Mouse (Mus musculus) left cerebral cortex, postnatal 25 days (tissue): Measurements from ENCODE around the gene Proz. TPM values are rescaled to one million over a fixed set of nuclear protein-coding genes. Genes with fewer than 3 reads are reported as not detected.

Source experiments
- DNase-seq, 2 experiments: peaks; one replicate each; pipeline ENCODE4 v3.0.0; 2022; ENCODE audit warnings: low spot score in 2 of 2, mixed read lengths in 1 of 2
- intact Hi-C: fragments of 180-260 bp; cut with DNase I; formaldehyde crosslinking; loops from one replicate; pipeline ENCODE4 v1.15.1; 2025
- total RNA-seq, 2 experiments: library from RNA; stranded (reverse); gene quantifications; 2 replicates each; pipeline ENCODE4 v1.2.3; 2021

Gene Proz
- total RNA-seq, 2 experiments from 2014 or later = not detected

- intact Hi-C loops = loop anchor here (1.0 to 10.0 kb wide), 5 partner anchors 76 to 210 kb away; no protein-coding TSS in a partner anchor
- DNase-seq = peak; percentile 97 to 98
These were observed 44.6 kb downstream of the Proz start, which contains the start of the genes Pcid2 and Cul4a for GRCm38 (mm10) chr8:13105087-13105881. TSS of gene Pcid2 (minus strand) at chr8:13105459. TSS of gene Cul4a (plus strand) at chr8:13105621.

GRCm38 (mm10) chr8:13105908-13106551 lies 45.3 kb downstream of the Proz start:
- intact Hi-C loops = loop anchor here (1.0 to 10.0 kb wide), 5 partner anchors 77 to 211 kb away; no protein-coding TSS in a partner anchor
- peak in 1 of 2 experiments; percentile 38 for DNase-seq

GRCm38 (mm10) chr8:13107990-13108638 lies 47.4 kb downstream of the Proz start:
- intact Hi-C loops = loop anchor here (5.0 to 10.0 kb wide), 2 partner anchors 104 to 213 kb away; no protein-coding TSS in a partner anchor
- DNase-seq = no peak

- intact Hi-C loops = loop anchor here (5.0 to 10.0 kb wide), 2 partner anchors 103 to 214 kb away; no protein-coding TSS in a partner anchor
- DNase-seq = no peak
These were observed 48.3 kb downstream of the Proz start for GRCm38 (mm10) chr8:13108967-13109366.

GRCm38 (mm10) chr8:13109416-13109960 lies 48.8 kb downstream of the Proz start:
- no peak for DNase-seq
- intact Hi-C loops = loop anchor here (5.0 to 10.0 kb wide), 2 partner anchors 103 to 215 kb away; no protein-coding TSS in a partner anchor

- no peak for DNase-seq
- intact Hi-C loops = no loop called here
These were observed 51.2 kb downstream of the Proz start for GRCm38 (mm10) chr8:13111917-13112316.

GRCm38 (mm10) chr8:13113232-13113631 lies 52.5 kb downstream of the Proz start:
- intact Hi-C loops = no loop called here
- DNase-seq = no peak

- intact Hi-C loops = no loop called here
- DNase-seq = no peak
These were observed 56.4 kb downstream of the Proz start for GRCm38 (mm10) chr8:13117096-13117495.

GRCm38 (mm10) chr8:13118516-13118915 lies 57.8 kb downstream of the Proz start:
- intact Hi-C loops = no loop called here
- DNase-seq = no peak

- intact Hi-C loops = no loop called here
- DNase-seq = no peak
These were observed 60.4 kb downstream of the Proz start for GRCm38 (mm10) chr8:13120882-13121665.

- intact Hi-C loops = no loop called here
- no peak for DNase-seq
These were observed 62.2 kb downstream of the Proz start for GRCm38 (mm10) chr8:13122887-13123421.

GRCm38 (mm10) chr8:13124897-13125296 lies 64.2 kb downstream of the Proz start:
- intact Hi-C loops = no loop called here

More at GRCm38 (mm10) chr8:13124897-13125296, 64.2 kb downstream of the Proz start:
- DNase-seq = no peak

Other genes starting within 250 kb of the Proz start
- 100 to 1,000 TPM; 241 to 256 TPM for gene Mcf2l, start 187.1 kb upstream of the Proz start, total RNA-seq
- gene F7, start 34.9 kb upstream of the Proz start, total RNA-seq = not detected
- not detected for gene F10, start 23.6 kb upstream of the Proz start, total RNA-seq
- gene Pcid2, start 44.5 kb downstream of the Proz start, total RNA-seq = 10 to 100 TPM; 28.1 to 30.0 TPM
- gene Cul4a, start 44.7 kb downstream of the Proz start, total RNA-seq = 10 to 100 TPM; 54.2 to 54.6 TPM
- gene Lamp1, start 98.2 kb downstream of the Proz start, total RNA-seq = 100 to 1,000 TPM; 285 to 291 TPM
- 1 to 10 TPM; 4.0 to 4.9 TPM for gene Grtp1, start 139.7 kb downstream of the Proz start, total RNA-seq
- 1 to 10 TPM in 1 of 2 experiments, under 1 TPM in 1; 0.60 to 1.4 TPM for gene Adprhl1, start 193.2 kb downstream of the Proz start, total RNA-seq
- 10 to 100 TPM; 40.7 to 43.3 TPM for gene Dcun1d2, start 227.2 kb downstream of the Proz start, total RNA-seq
- 10 to 100 TPM; 48.0 to 56.1 TPM for gene Tmco3, start 227.3 kb downstream of the Proz start, total RNA-seq